Mouse (Mus musculus) left cerebral cortex, adult 8-10 months (tissue): ENCODE data around the gene Abcg5. TPM values are rescaled to one million over a fixed set of nuclear protein-coding genes. Genes with fewer than 3 reads are reported as not detected.

Source experiments
- DNase-seq, 2 experiments: peaks; one replicate each; pipeline ENCODE4 v3.0.0; 2022; ENCODE audit warnings: low spot score in 2 of 2
- total RNA-seq, 4 experiments: library from RNA; stranded (reverse); gene quantifications; 2 replicates each; pipeline ENCODE4 v1.2.4; 2022

Gene Abcg5
- total RNA-seq, 4 experiments from 2014 or later: 0.30 TPM; not detected in 3

GRCm38 (mm10) chr17:84685286-84685685 is 2.5 kb upstream of the Abcg5 start:
- DNase-seq: no peak

- DNase-seq: no peak
These were observed 1.5 kb upstream of the Abcg5 start for GRCm38 (mm10) chr17:84684284-84684683.

- DNase-seq: no peak
These were observed 1.1 kb downstream of the Abcg5 start for GRCm38 (mm10) chr17:84681670-84682069.

- no peak for DNase-seq
These were observed 5.2 kb downstream of the Abcg5 start for GRCm38 (mm10) chr17:84677595-84677994.

- DNase-seq: no peak
These were observed 6.9 kb downstream of the Abcg5 start, which contains the start of gene Abcg8 for GRCm38 (mm10) chr17:84675951-84676366. Gene Abcg8, plus strand, starts transcription at chr17:84676302.

- DNase-seq: peak in 1 of 2 experiments; percentile 50
These were observed 7.6 kb downstream of the Abcg5 start for GRCm38 (mm10) chr17:84675204-84675603.

- DNase-seq: no peak
These were observed 8.8 kb downstream of the Abcg5 start for GRCm38 (mm10) chr17:84674048-84674447.

- no peak for DNase-seq
These were observed 10.1 kb downstream of the Abcg5 start for GRCm38 (mm10) chr17:84672376-84673369.

- no peak for DNase-seq
These were observed 15.0 kb downstream of the Abcg5 start for GRCm38 (mm10) chr17:84667848-84668247.

GRCm38 (mm10) chr17:84665691-84666090 is 17.1 kb downstream of the Abcg5 start:
- no peak for DNase-seq

GRCm38 (mm10) chr17:84665053-84665452 is 17.8 kb downstream of the Abcg5 start:
- no peak for DNase-seq

GRCm38 (mm10) chr17:84658951-84659350 is 23.9 kb downstream of the Abcg5 start:
- DNase-seq: no peak

GRCm38 (mm10) chr17:84658195-84658594 is 24.6 kb downstream of the Abcg5 start:
- no peak for DNase-seq

- no peak for DNase-seq
These were observed 25.0 kb downstream of the Abcg5 start for GRCm38 (mm10) chr17:84657782-84658181.

- DNase-seq: no peak
These were observed 25.4 kb downstream of the Abcg5 start for GRCm38 (mm10) chr17:84657422-84657732.

GRCm38 (mm10) chr17:84656653-84657421 is 26.0 kb downstream of the Abcg5 start:
- DNase-seq: no peak

- no peak for DNase-seq
These were observed 26.6 kb downstream of the Abcg5 start for GRCm38 (mm10) chr17:84656205-84656604.

GRCm38 (mm10) chr17:84653544-84653943 is 29.3 kb downstream of the Abcg5 start:
- DNase-seq: no peak

- no peak for DNase-seq
These were observed 32.4 kb downstream of the Abcg5 start for GRCm38 (mm10) chr17:84650302-84651017.

- DNase-seq: no peak
These were observed 35.2 kb downstream of the Abcg5 start for GRCm38 (mm10) chr17:84647630-84648029.

- no peak for DNase-seq
These were observed 36.3 kb downstream of the Abcg5 start for GRCm38 (mm10) chr17:84646477-84646876.

- DNase-seq: no peak
These were observed 36.9 kb downstream of the Abcg5 start for GRCm38 (mm10) chr17:84645894-84646293.
